In the genomic region with DNA sequence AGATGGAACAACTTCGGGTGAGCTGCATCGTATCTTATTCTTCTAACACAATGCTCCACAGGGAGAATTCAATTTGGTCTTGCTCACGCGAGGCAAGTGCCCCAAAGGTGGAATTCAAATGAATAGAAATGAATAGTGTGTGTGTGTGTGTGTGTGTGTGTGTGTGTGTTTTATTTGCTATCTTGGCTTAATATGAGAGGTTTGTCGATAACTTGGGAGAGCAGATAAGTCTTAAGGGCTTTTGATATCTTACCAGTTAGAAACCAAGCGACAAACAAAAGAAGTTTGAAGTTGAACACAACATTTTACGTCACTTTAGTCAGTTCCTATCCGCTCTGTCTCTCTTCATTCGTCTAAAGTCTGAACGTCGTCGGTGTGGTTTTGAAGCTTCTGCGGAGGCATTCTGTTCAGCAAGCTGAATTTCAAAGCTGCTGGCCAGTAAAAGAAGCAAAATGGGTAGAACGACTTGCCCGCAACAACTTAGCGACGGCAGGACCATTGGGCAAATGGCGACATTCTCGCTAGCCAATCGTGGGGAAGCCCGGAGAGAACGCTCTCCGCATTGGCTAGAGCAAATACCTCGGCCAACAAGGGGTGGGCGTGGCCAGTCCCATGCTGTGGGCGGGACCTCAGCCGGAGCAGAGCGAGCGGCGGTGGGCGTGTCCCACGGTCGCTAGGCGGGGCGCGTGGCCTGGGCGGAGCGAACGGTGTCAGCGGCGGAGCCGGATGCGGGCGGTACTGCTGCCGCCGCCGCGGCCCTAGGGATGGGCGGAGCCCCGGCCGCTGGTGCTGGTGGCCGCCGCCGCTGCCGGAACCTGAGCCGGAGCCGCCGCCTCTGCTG, we compare ENCODE assay signal across 8 mouse cellular contexts. TPM values are rescaled to one million over a fixed set of nuclear protein-coding genes. Genes with fewer than 3 reads are reported as not detected.
DNase-seq lines count a peak whose midpoint lies in the region; ATAC-seq and TF ChIP-seq lines count a peak whose summit lies in the region.

Gene Mtmr12 (plus strand): TSS at position 710 of the 841 bp plus-strand sequence.

- H3K4me2 ChIP-seq in hindbrain, embryonic 13.5 days: peak within 1 kb of the TSS; percentile 73

- H3K4me1 ChIP-seq in hindbrain, embryonic 13.5 days (replicated peaks): peaks cover 43% of the 10 kb centered on the region

- no peaks in the 10 kb centered on the region for H3K27me3 ChIP-seq in Patski
- no peaks in the 10 kb centered on the region for H3K27me3 ChIP-seq in hindbrain, embryonic 13.5 days

- no peak for TF ChIP-seq CTCF in Patski (IDR thresholded peaks at IDR 0.05)

- peak within 1 kb of the TSS; percentile 94 for H3K27ac ChIP-seq in hindbrain, embryonic 13.5 days

- H3K9ac ChIP-seq in hindbrain, embryonic 13.5 days: peak within 1 kb of the TSS; percentile 97

- in situ Hi-C loops in Patski (cut with MboI; ENCODE audit: low pct_unique_long_range_greater_than_20kb): loop anchor here (5.0 kb wide), 1 partner anchor 43 kb away; no protein-coding TSS in a partner anchor

- peak within 1 kb of the TSS; percentile 96 for H3K4me3 ChIP-seq in hindbrain, embryonic 13.5 days

- CTCF ChIA-PET in Patski (lab: Charles Lee): interaction anchor here (1.0 to 1.4 kb wide), 3 partner anchors 44 to 64 kb away, joined by 3 read pairs; no protein-coding TSS in a partner anchor

- POLR2A ChIA-PET in Patski (lab: Charles Lee): interaction anchor here (0.6 to 1.5 kb wide), 4 partner anchors 8 to 43 kb away, joined by 3 to 4 read pairs (median 4); no protein-coding TSS in a partner anchor

- no peaks in the 10 kb centered on the region for H3K36me3 ChIP-seq in hindbrain, embryonic 13.5 days

- H3K9me3 ChIP-seq in hindbrain, embryonic 13.5 days: no peaks in the 10 kb centered on the region

- WGBS in hindbrain, embryonic 13.5 days: under 1% methylated on average over 46 of the region's 58 CpGs

- peak; percentile 96 for DNase-seq in Patski (ENCODE audit: low read depth, low spot score)
- peak; percentile 100 for DNase-seq in cerebellum, postnatal 14 days
- DNase-seq in frontal cortex, postnatal 14 days (ENCODE audit: low spot score in 2 of 2): peak; percentile 98 to 100
- DNase-seq in layer of hippocampus, postnatal 25 days (ENCODE audit: extremely low spot score in 1 of 2, low spot score in 1 of 2): peak; percentile 95 to 96
- DNase-seq in lung, postnatal 25 days (ENCODE audit: low spot score): peak; percentile 100
- peak; percentile 100 for DNase-seq in retina, embryonic 14.5 days (ENCODE audit: low spot score)
- DNase-seq in thymus, postnatal 4 days: peak; percentile 100

- ATAC-seq in Patski: peak; percentile 89
- peak; percentile 98 for ATAC-seq in hindbrain, embryonic 13.5 days (ENCODE audit: low FRiP score)

RNA-seq across cellular contexts. Expression of gene Mtmr12, which starts in this region (rescaled TPM):
- polyA plus RNA-seq in Patski (2021): 20.8 TPM
- 7.7 and 8.3 TPM in 2 replicates for polyA plus RNA-seq in hindbrain, embryonic 13.5 days (2015; fragmentation: Nextera tagmentation; extraction: Ambion mirVana)
- total RNA-seq in layer of hippocampus, postnatal 25 days (2021): 10 to 100 TPM; 50.9 to 54.8 TPM

Comparison
In these comparisons a context has a peak if more than half of its experiments do, and no peak if none do; other contexts are left out.
1. Peak in every context shown above with its lines: DNase-seq, ATAC-seq, H3K4me3 ChIP-seq and H3K27ac ChIP-seq.